Mouse (Mus musculus): Measurements from ENCODE around the gene Taf3. TPM values are rescaled to one million over a fixed set of nuclear protein-coding genes. Genes with fewer than 3 reads are reported as not detected.

The Taf3 gene
- total and polyA plus RNA-seq, 3 experiments, result 3.1 to 13.4 (median 6.0) TPM

DNA sequence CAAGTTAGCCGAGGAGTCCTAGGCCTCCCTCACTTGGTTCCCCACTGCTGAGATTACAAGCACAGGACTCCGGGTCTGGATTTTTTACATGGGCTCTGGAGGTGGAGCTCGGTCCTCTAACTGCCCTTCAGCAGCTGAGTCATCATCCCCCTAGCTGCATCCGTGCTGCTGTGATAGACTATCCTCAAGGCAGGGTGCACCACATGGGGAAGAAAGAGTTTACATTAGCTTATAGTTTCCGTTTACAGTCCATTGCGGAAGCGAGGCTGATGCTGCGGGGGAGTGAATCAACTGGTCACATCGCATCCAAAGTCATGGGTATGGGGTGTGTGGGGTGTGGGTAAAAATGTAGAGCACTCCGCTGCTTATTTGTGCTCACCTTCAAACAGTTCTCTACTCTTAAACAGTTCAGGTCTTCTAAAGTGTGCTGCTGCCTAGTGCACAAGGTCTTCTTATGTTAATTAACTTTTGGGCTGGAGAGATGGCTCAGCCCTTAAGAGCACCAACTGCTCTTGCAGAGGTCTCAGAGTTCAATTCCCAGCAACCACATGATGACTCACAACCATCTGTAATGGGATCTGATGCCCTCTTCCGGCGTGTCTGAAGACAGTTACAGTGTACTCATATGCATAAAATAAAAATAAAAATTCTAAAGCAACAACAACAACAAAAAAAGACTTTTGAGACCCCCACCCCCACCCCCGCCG, 144.4 kb downstream of the Taf3 start:
- no peak for TF ChIP-seq PAX5 (IDR thresholded peaks at IDR 0.05; ENCODE audit: low read length)
- no peak for TF ChIP-seq E2F4 (IDR thresholded peaks at IDR 0.05; ENCODE audit: insufficient replicate concordance, low read depth, low read length)
- no peak for TF ChIP-seq POLR2AphosphoS2 (IDR thresholded peaks at IDR 0.05; ENCODE audit: low read depth, low read length)
- TF ChIP-seq RCOR1 (conservative IDR thresholded peaks at IDR 0.05; ENCODE audit: low read depth, low read length), result no peak
- Histone ChIP-seq H3K27ac (ENCODE audit: insufficient read depth, low read depth) (no peak overlapping the region), H3K9ac (ENCODE audit: insufficient read depth, low read depth) (no peak overlapping the region)

GRCm38 (mm10) chr2:9897846-9898245, 150.6 kb downstream of the Taf3 start:
- Histone ChIP-seq H3K4me1 (ENCODE audit: control insufficient read depth in 1 of 2, insufficient read depth in 2 of 2) (peaks cover 3 to 8% of the 10 kb centered on the region in 2 experiments; a peak in 3 of 4 replicates), H3K27me3 (replicated peaks) (no peaks in the 10 kb centered on the region), H3K36me3 (replicated peaks in 1 of 2; ENCODE audit: control insufficient read depth in 1 of 2, insufficient read depth in 1 of 2, low read length in 1 of 2) (no peaks in the 10 kb centered on the region), H3K4me3 (replicated peaks in 1 of 3; ENCODE audit: low read depth in 2 of 3, low read length in 2 of 3, poor library complexity in 1 of 3) (no peak overlapping the region), H3K79me2 (replicated peaks; ENCODE audit: control insufficient read depth, extremely low read depth, insufficient read depth, poor library complexity, severe bottlenecking) (no peaks in the 10 kb centered on the region), H3K9ac (ENCODE audit: insufficient read depth, low read depth) (no peak overlapping the region), H3K9me3 (replicated peaks; ENCODE audit: low read length) (no peaks in the 10 kb centered on the region), H3K27ac (ENCODE audit: insufficient read depth, low read depth) (no peak overlapping the region), H3K4me2 (ENCODE audit: insufficient read depth, low read depth, poor library complexity, severe bottlenecking) (no peak overlapping the region)
- no peak for DNase-seq (ENCODE audit: extremely low read depth)
- TF ChIP-seq ZMIZ1 (IDR thresholded peaks at IDR 0.05; ENCODE audit: low read depth, low read length), result no peak
- no peak for TF ChIP-seq MAFK (IDR thresholded peaks at IDR 0.05; ENCODE audit: insufficient replicate concordance, low read length)
- dilution Hi-C loops (cut with MboI; ENCODE audit: extremely low pct_ligation_motif_present, extremely low pct_unique_long_range_greater_than_20kb, low sequenced_read_pairs), result no loop called here
- in situ Hi-C loops (cut with MboI; ENCODE audit: low pct_ligation_motif_present, low pct_unique_long_range_greater_than_20kb, low sequenced_read_pairs), result loop anchor here (25.0 kb wide), 1 partner anchor 436 kb away; no protein-coding TSS in a partner anchor

More for the DNA sequence above, 144.4 kb downstream of the Taf3 start:
- no peaks in the 10 kb centered on the region for H3K36me3 ChIP-seq (replicated peaks in 1 of 2; ENCODE audit: control insufficient read depth in 1 of 2, insufficient read depth in 1 of 2, low read length in 1 of 2)
- DNase-seq (ENCODE audit: extremely low read depth), result no peak
- no peaks in the 10 kb centered on the region for H3K27me3 ChIP-seq (replicated peaks)
- in situ Hi-C loops (cut with MboI; ENCODE audit: low pct_ligation_motif_present, low pct_unique_long_range_greater_than_20kb, low sequenced_read_pairs), result no loop called here
- dilution Hi-C loops (cut with MboI; ENCODE audit: extremely low pct_ligation_motif_present, extremely low pct_unique_long_range_greater_than_20kb, low sequenced_read_pairs), result no loop called here
- H3K79me2 ChIP-seq (replicated peaks; ENCODE audit: control insufficient read depth, extremely low read depth, insufficient read depth, poor library complexity, severe bottlenecking), result no peaks in the 10 kb centered on the region
- H3K9me3 ChIP-seq (replicated peaks; ENCODE audit: low read length), result no peaks in the 10 kb centered on the region
- H3K4me2 ChIP-seq (ENCODE audit: insufficient read depth, low read depth, poor library complexity, severe bottlenecking), result no peak overlapping the region
- H3K4me3 ChIP-seq (replicated peaks in 1 of 3; ENCODE audit: low read depth in 2 of 3, low read length in 2 of 3, poor library complexity in 1 of 3), result no peak overlapping the region
- peaks cover 3 to 4% of the 10 kb centered on the region in 2 experiments; a peak in 2 of 4 replicates for H3K4me1 ChIP-seq (ENCODE audit: control insufficient read depth in 1 of 2, insufficient read depth in 2 of 2)

- no peak for DNase-seq (ENCODE audit: extremely low read depth)
- dilution Hi-C loops (cut with MboI; ENCODE audit: extremely low pct_ligation_motif_present, extremely low pct_unique_long_range_greater_than_20kb, low sequenced_read_pairs) (no loop called here), in situ Hi-C loops (cut with MboI; ENCODE audit: low pct_ligation_motif_present, low pct_unique_long_range_greater_than_20kb, low sequenced_read_pairs) (loop anchor here (25.0 kb wide), 1 partner anchor 434 kb away; no protein-coding TSS in a partner anchor)
- Histone ChIP-seq H3K4me2 (ENCODE audit: insufficient read depth, low read depth, poor library complexity, severe bottlenecking) (no peak overlapping the region), H3K9me3 (replicated peaks; ENCODE audit: low read length) (no peaks in the 10 kb centered on the region), H3K27me3 (replicated peaks) (no peaks in the 10 kb centered on the region), H3K79me2 (replicated peaks; ENCODE audit: control insufficient read depth, extremely low read depth, insufficient read depth, poor library complexity, severe bottlenecking) (no peaks in the 10 kb centered on the region), H3K4me3 (replicated peaks in 1 of 3; ENCODE audit: low read depth in 2 of 3, low read length in 2 of 3, poor library complexity in 1 of 3) (no peak overlapping the region), H3K27ac (ENCODE audit: insufficient read depth, low read depth) (no peak overlapping the region), H3K4me1 (ENCODE audit: control insufficient read depth in 1 of 2, insufficient read depth in 2 of 2) (peaks cover 3 to 5% of the 10 kb centered on the region in 2 experiments; a peak in 2 of 4 replicates), H3K36me3 (replicated peaks in 1 of 2; ENCODE audit: control insufficient read depth in 1 of 2, insufficient read depth in 1 of 2, low read length in 1 of 2) (no peaks in the 10 kb centered on the region), H3K9ac (ENCODE audit: insufficient read depth, low read depth) (no peak overlapping the region)
- TF ChIP-seq JUN (IDR thresholded peaks at IDR 0.05; ENCODE audit: insufficient read depth, low read depth, low read length) (no peak), ZMIZ1 (IDR thresholded peaks at IDR 0.05; ENCODE audit: low read depth, low read length) (no peak), RAD21 (IDR thresholded peaks at IDR 0.05; ENCODE audit: low read depth, low read length) (no peak), TCF12 (IDR thresholded peaks at IDR 0.05; ENCODE audit: low read depth, low read length) (no peak), GABPA (IDR thresholded peaks at IDR 0.05; ENCODE audit: insufficient replicate concordance, low read depth, low read length) (no peak), CHD1 (IDR thresholded peaks at IDR 0.05; ENCODE audit: low read depth, low read length) (no peak), HCFC1 (IDR thresholded peaks at IDR 0.05; ENCODE audit: low read depth, low read length) (no peak), KAT2A (IDR thresholded peaks at IDR 0.05; ENCODE audit: insufficient replicate concordance, low read length) (no peak), E2F4 (IDR thresholded peaks at IDR 0.05; ENCODE audit: insufficient replicate concordance, low read depth, low read length) (no peak)
Measured at GRCm38 (mm10) chr2:9896097-9896770, 152.2 kb downstream of the Taf3 start.
